Mouse (Mus musculus): ENCODE measurements around the gene Cd164l2.
A peak's percentile ranks its signal among the peaks of the same experiment; 100 is the strongest.

Gene Cd164l2

GRCm38 (mm10) chr4:133195014-133195413 is 16.9 kb upstream of the Cd164l2 start:
- no peak for DNase-seq (ENCODE audit: low spot score)

GRCm38 (mm10) chr4:133196136-133196535 is 15.8 kb upstream of the Cd164l2 start:
- DNase-seq (ENCODE audit: low spot score): no peak

DNA sequence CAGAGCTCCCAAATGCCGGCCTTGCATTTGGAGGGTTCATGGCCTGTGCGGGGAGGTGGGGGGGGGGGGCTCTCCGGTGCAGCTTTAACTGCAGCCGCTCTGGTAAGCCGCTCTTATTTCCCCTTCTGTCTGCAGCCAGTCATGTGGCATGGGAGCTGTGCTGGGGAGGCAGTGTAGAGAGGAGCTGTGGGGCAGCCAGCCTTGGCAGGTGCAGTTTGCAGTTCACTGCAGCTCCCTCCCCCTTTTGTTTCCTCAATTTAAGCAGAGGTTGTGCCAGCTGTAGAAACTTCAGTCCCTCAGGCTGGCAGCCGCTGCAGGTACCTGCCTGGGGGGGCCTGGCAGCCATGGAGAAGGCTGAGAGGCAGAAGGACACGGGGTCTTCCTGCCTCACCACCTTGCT is 15.1 kb upstream of the Cd164l2 start:
- DNase-seq (ENCODE audit: low spot score): no peak

DNA sequence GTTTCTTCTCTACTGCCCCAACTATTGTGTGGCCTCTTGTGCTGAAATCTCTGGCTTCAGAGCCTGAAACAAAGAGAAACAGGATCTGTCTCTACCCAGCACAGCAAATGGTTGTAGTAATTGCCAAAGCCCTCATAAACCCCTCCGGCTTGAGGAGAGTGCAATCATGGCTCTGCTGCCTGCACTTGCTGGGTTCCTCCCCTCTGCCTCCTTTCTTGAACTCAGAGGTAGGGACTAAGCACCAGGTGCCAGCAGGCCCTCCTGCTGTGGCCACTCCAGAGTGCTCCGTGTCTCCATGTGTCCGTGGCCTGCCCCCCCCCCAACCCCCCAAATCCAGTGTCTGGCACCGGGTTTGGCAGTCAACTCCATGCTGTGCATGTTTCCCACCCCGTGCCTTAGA is 14.6 kb upstream of the Cd164l2 start:
- no peak for DNase-seq (ENCODE audit: low spot score)

DNA sequence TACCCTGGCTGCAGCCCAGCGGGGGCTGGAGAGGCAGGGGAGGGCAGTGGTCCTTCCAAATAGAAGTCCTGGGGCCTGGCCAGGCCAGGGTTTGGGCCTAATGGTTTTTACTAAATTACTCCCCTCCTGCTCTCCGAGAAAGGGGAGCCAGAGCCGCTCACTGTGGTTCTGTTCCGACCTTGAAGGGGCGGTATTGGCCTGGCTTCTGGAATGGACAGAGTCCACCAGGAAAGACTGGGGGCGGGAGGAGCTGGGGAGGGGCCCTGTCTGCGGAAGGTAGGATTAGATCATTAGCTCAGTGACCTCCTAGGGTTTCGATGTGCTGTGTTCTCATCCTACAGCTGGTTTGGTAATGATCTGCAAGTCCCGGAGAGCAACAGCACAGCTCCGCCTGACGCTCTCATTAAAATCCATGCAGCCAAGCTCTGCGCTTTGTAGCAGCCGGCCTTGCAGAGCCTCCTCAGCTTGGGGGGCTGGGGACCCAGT is 14.1 kb upstream of the Cd164l2 start:
- peak; percentile 38 for DNase-seq (ENCODE audit: low spot score)

GRCm38 (mm10) chr4:133198337-133199180 is 13.4 kb upstream of the Cd164l2 start:
- no peak for DNase-seq (ENCODE audit: low spot score)

- DNase-seq (ENCODE audit: low spot score): no peak
These were observed 12.2 kb upstream of the Cd164l2 start for GRCm38 (mm10) chr4:133199743-133200142.

DNA sequence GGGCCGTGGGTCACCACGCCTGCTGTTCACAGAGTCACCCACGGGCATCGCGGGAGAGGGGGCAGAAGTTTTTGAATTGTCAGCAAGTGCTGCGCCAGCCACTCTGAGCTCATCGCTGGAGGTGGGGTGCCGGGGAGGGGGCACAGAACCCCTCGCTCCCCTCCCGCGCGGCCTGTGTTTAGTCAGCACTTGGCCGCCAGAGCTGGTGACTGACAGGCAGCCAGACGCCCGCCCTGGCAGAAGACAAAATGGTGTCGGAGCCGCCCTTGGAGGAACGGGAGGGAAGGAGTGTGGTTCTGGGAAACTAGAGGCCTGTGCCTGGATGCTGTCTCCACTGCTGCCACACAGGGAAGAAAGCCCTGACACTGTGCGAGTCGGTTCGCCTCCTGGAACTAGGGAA is 11.6 kb upstream of the Cd164l2 start:
- peak; percentile 48 for DNase-seq (ENCODE audit: low spot score)

DNA sequence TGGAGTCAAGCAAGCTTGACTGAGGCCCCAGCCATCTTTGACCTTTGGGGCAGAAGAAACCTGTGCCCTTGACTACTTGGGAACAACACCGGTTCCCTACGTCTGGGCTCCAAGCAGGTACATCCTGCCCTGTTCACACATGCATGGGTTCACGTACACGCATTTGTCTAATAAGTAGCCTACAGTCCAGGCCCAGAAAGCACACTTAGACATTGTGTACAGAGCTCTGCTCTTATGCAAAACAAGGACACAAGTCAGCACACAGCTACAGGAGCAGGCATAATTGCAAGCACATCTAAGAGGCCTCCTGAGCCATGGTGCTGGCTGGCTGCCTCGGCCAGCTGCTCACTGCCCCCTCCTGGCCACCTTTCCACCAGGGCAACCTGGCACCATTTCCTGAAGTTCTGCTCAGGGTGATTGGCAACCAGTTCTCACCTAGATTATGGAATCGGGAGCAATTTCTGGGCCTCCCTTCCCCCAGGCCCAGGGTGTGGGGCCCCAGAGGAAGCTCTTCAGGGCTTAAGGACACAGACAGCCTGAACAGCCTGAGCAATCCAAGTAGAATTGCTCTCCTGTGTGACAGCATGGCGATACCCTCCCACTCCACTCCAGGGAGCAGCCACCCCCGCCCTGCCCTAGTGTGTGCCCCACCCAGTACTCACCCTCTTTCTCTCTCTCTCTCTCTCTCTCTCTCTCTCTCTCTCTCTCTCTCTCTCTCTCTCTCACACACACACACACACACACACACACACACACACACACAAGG is 10.7 kb upstream of the Cd164l2 start:
- peak; percentile 74 for DNase-seq (ENCODE audit: low spot score)

DNA sequence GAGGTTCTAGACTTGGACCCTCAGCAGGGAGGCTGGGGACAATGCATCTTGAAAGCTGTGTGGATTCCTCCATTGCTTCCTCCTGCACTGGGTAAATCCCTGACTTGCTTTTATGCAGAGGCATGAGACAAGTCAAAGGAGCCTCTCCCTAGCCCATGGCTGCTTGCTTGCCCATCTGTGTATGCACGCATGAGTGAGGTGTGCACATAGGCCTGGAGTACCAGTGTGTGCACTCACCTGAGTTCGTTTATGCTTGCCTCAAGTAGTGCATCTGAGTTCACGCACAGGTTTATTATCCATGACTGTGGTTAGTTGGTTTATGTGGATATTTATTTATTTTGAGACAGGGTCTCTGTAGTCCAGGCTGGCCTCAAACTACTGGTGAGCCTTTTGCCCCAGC is 9.7 kb upstream of the Cd164l2 start:
- no peak for DNase-seq (ENCODE audit: low spot score)

DNA sequence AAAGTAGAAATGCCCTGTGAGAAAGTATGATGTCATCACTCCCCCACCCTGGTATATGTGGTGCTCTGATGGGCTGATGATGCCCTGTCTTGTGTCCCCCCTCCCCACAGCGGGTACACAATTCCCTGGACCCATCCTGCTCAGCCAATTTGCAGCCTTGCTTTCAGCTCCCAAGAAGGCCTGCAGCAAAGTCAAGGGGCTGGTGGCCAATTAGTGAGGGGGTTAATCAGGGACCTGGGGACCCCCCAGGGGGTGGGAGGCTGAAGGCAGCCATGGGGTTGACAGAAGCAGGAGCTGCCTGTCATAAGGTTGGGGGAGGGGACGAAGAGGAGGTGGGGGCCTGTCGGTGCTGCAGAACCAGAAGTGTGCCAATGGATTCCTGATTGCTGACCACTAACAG is 8.3 kb upstream of the Cd164l2 start:
- DNase-seq (ENCODE audit: low spot score): no peak

- no peak for DNase-seq (ENCODE audit: low spot score)
These were observed 7.6 kb upstream of the Cd164l2 start for GRCm38 (mm10) chr4:133204379-133204778.

DNA sequence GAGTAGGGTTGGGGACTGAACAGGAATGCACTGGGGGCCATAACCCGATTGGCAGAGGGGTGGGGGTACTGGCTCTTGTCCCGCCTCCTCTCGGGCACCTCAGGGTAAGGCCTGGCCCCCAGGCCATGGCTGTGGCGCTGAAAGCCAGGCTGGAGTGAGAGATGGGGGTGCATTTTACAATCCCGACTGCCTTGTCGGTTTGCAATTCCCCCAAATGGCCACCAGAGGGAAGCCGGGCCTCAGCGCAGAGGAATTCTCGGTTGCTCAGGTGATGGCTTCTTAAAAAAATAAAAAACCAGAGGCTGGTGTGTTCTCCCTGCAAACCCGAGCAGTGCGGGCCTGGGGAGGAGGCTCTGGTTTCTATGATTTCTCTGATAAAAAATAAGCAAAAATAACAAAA is 2.6 kb upstream of the Cd164l2 start:
- peak; percentile 45 for DNase-seq (ENCODE audit: low spot score)

DNA sequence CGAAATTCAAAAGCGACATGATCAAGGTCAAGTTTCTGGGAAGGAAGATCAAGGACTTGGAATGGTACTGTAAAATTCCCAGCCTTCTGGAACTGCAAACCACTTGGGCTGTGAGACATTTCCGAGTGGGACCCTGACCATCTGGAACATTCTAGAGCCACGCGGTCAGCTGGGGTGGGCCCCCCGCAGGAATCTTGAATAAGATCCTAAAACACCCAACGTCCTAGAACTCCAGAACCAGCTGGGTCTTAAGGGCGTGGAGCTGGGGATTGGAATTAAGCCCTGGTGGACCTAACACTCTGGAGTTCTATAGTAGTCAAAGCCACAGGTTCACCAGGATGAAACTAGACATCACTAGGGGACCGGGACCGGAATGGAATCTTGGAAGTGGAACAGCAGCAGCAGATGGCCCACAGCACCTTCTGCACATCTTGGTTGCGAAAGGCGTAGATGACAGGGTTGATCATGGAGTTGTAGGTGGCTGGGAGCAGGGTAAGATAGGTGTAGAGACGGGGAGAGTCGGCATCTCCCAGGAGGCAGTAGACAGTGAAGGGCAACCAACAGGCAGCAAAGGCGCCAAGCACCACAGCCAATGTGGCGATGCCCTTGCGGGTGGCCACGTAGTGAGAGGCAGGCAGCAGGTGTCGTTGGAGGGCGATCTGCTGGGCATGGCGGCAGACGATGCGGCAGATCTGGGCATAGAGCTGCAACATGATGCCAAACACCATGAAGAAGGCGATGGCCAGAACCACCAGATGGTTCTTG is 1.7 kb upstream of the Cd164l2 start:
- DNase-seq (ENCODE audit: low spot score): no peak

DNA sequence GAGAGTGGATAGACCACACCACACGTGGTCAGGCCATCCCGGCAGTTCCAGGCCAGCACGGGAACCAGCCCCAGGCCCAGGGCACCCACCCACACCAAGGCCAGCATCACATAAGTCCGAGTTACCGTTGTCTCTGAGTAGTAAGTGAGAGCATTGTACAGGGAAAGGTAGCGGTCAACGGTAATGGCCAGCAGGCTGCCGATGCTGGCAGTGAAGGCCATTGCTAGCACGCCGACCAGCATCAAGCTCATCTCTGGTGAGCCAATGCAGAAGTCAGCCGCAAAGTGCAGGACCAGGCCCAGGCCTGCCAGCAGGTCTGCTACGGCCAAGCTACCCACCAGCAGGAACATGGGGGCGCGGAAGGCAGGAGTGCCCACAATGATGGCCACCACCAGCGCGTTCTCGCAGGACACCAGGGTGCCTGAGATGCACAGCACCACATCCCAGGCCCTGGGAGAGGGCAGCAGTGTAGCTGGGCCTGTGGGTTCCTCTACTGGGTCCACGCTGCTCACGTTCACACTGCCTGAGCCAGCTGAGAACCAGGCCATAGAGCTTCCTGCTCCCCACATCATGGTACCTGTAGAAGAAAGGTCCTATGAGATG is 1.0 kb upstream of the Cd164l2 start:
- DNase-seq (ENCODE audit: low spot score): no peak

DNA sequence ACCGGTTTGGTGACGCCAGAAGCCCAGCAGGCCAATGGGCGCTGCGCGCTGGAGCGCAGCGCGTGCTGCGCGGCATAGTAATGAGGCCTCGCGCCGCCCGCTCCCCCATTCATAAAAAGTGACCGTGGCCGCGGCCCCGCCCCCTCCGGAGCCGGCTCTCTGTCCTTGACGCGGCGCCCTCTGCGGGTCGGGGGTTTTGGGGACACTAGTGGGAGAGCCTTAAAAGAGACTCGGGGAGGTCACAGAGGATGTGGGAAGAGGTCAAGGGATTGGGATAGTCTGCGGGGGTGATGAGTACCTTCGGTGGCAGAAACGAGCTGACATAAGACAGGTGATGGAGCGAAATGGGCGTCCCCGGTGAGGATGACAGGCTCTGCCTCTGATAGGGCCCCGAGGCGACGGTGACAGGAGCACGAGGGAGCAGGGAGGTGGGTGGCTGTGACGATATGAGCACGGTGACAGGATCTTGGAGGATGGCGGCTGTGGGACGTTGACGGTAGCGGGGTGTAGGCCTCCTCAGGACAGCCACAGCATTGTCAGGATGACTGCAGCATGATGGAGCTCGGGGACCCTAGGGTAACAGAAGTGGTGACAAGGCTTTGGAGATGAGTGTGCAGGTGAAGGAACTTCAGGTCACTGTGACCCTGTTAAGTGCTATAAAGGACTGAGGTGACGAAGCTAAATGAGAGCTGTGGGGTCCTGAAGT is 784 bp downstream of the Cd164l2 start:
- peak; percentile 78 for DNase-seq (ENCODE audit: low spot score)

DNA sequence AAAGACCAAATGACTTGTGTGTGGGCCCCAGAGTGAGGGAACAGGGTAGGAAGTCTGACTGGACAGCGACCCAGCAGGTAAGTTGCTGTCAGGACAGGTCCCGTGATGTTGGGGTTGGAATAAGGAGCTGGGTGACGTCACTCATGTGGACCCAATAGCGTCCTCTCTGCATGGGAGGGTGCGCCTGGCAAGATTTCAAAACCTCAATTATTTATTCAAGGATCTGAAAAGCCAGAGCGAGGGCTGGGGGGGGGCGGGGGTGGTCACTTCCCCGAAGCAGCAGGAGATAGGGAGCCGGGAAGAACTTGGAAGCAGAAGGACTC is 1.3 kb downstream of the Cd164l2 start:
- no peak for DNase-seq (ENCODE audit: low spot score)

- no peak for DNase-seq (ENCODE audit: low spot score)
These were observed 1.7 kb downstream of the Cd164l2 start for GRCm38 (mm10) chr4:133213661-133214060.

DNA sequence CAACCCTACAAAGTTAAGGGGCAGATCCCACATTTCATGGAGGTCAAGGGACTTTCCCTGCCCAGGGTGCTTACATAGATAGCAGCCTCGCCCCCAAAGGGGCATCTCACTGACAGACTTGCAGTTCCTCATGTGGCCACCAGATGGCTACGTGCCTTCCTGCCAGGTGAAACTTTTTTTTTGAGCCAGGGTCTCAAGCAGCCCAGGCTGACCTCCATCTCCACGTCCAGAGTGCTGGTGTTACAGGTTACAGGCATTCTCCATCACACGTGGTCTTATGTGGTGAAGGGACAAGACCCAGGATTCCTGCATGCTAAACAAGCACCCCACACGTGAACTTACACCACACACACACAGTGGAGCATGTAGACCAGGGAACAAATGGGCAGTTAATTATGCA is 5.7 kb downstream of the Cd164l2 start:
- peak; percentile 56 for DNase-seq (ENCODE audit: low spot score)

- no peak for DNase-seq (ENCODE audit: low spot score)
These were observed 6.8 kb downstream of the Cd164l2 start for GRCm38 (mm10) chr4:133218745-133219144.

- peak; percentile 56 for DNase-seq (ENCODE audit: low spot score)
These were observed 8.7 kb downstream of the Cd164l2 start for GRCm38 (mm10) chr4:133220656-133221055.

DNA sequence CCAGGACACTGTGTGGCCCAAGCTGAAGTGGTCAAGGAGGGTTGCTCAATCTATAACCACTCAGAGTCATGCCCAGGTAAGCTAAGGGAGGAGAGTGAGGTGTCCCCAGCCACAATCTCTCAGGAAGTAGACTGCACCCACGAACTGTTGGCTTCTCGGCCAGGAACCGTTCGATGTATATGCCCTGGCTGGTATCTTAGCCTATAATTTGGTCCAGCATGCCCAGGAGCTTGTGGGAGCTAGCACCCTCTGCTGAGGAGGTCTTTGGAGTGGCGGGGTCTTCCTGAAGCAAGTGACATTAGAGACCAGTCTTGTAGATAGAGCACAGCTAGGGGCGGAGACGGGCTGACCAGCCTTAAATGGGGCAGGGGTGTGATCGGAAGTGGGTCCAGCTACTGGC is 9.8 kb downstream of the Cd164l2 start:
- no peak for DNase-seq (ENCODE audit: low spot score)

Measured in ovary, postnatal 36 days (tissue).